Mouse (Mus musculus) kidney, postnatal 4 days (tissue): Measurements from ENCODE around the gene Thsd7b.
A peak's percentile ranks its signal among the peaks of the same experiment; 100 is the strongest.

Experiments used
- DNase-seq, 2 experiments: peaks; one replicate each; pipeline ENCODE4 v3.0.0; 2021; ENCODE audit warnings: mixed read lengths in 2 of 2

The Thsd7b gene

DNA sequence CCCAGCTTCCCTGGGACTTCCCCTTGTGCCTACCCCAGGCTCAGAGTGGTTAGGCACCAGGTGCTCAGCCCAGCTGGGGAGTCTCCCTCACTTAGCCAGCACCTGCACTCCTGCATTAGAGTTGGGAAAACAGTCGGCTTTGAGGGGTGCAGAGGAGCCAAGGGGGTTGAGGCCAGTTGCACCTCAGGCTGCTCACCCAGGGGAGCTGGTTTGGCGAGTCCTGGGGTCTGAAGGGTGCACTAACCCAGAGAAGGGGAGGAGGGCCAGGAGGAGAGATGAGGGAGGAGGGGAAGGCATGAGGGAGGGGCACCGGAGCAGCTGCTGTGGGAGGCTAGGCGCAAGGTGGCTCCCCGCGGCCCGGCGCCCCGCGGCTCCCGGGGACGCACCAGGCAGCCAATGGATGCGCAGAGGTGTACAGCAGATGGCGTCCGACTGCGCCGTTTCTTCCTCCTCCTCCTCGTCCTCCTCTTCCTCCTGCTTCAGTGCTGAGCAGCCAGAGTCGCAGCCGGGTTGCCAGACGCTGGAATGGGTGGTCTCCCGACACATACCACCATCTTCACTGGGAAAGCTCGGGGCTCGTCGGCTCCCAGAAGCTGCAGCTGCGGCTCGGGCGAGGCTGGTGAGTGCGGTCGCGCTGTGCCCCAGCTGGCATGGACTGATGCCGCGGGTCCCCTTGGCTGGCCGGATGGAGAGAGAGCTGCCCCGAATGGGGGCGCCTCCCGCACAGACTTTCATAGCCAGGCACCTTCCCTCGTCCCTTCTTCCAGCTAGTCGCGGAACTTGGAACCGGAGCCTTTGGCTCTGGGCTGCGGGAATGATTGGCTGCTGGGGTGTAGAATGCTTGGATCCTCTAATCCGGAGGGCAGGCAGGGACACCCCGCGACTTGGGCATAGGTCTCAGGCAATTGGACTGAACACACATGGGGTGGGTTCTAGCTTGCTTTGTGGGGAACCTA lies at the start of gene Thsd7b:
Gene Thsd7b, plus strand, starts transcription at position 321 of the 956 bp plus-strand sequence.
- peak; percentile 19 to 29 for DNase-seq

DNA sequence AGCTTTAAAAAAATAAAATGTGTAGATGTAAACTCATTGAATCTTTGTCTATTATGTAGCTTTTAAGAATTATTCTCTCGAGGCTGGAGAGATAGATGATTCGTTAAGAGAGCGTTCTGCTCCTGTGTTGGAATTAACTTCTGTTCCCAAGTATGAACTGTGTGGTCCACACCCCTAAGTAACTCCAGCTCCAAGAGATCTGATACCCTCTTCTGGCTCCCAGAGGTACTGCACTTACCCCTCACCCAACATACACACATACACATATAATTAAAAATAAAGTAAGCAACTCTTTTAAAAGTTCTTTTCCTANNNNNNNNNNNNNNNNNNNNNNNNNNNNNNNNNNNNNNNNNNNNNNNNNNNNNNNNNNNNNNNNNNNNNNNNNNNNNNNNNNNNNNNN lies 28.8 kb upstream of the Thsd7b start:
- DNase-seq, result peak; percentile 54 to 61

DNA sequence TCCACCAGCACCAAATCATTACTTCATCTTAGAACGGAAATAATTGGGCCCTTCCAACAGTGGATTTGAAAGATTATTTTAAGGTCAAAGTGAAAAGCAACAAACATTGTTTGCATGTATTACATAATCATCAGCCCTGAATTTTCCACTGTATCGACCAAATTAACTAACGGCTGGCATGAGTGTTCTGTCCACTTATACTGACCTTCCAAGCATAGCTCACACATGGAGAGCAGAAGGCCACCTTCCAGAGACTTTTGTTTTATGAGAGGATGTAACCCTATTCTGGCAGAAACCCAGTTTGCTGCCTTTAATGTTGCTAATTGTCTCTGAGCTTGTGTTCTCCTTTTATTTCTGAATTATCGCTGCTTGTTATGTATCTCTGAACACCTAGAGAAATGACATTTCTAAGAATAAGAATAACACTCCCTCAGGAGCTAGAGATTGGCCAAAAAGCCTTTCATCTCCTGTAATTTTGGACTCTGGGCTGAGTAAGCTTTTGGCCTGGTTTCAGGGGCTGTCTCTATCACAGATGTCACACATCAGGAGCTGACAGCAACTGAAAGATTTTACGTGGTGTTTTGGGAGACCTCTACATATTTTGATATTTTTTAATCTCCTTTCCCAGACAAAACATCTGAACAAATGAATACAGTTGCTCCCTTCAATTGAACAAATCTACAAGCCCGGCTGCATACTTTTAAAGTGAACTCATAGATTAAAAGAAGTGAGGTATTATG lies 22.2 kb upstream of the Thsd7b start:
- peak; percentile 16 to 21 for DNase-seq

DNA sequence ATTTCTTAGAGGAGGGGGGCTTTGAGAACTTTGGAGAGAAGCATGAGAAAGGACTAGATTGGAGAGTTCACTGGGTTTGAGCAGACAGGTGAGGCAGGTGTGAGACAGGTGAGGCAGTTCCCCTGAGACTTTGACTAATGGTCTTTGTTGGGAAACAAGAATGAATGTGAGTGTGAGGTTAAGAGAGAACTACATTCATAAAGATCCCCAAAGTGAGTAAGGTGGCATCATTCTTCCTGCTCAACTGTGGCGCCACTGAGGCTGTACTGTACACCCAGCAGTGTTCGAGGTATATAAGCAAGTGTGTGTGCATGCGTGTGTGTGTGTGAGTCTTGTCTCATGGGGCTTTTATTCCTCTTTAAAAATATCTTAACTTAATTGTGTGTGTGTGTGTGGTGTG lies 6.4 kb upstream of the Thsd7b start:
- DNase-seq, result no peak

DNA sequence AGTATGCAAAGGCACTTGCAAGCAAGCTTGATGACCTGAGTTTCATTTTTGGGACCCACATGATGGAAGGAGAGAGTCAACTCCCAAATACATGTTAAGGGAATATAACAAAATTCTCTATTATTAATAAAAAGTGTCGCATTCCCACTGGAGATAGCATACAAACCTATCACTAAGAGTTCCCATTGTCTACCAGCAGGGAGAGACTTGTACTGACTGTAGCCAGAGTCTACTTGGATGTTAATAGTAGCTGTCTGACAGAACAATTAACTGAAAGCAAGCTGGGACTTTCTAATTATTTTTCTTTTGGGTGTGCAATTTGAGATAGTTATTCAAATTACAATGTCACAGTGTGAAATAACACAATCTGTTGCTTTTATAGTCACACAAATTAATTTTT lies 31.1 kb downstream of the Thsd7b start:
- no peak for DNase-seq

DNA sequence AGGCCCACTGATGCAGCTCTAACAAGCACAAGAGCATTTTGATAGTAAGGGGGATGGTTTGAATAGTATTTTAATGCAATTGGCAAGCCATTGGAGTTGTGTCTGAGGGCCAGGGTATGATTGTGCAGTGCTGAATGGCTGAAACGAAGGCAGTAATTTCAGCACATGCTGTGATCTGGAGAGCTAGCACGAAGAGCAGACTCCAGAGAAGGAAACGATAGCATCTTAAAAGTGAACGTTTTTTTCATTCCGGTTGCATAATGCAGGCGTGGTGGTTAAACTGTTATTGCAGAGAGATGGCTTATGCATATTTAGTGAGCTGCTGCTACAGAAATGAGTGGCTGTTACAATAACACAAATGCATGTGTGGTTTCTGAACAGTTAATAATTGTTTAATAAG lies 51.3 kb downstream of the Thsd7b start:
- DNase-seq, result no peak

DNA sequence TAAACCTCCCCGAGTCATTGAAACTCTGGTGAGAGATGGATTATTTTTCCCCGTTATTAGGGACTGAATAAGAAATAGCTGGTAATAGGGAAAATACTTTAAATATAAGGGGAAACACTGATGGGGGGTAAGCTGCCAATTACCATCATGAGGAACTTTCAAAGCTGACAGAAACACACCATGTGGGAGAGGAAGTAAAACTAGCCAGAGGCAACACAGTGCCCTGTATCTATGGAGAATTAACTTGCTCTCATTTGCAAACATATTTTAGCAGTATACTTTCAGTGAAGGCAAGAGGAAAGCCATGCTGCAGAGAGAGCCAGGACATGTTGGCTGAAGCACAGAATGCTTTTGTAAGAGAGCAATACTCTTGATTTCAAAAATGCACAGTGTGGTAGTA lies 51.7 kb downstream of the Thsd7b start:
- DNase-seq, result no peak

DNA sequence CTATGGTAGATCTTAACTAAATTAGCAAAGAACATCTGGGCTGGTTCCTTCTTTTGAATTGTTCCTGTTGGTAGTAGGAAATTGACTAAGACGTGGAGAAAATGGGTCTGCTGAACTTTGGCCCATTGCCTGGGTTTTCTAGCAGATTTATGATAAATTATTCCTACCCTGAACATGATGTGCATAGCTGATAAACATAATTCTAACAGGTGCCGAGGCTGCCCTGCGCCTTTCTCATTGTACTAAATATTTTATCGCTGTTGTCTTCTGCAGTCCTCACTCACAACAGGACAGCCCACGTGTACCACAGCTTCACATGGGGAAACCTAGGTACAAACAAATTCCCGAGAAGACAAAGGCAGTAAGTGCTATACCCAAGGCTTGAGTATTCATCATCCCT lies 83.5 kb downstream of the Thsd7b start:
- no peak for DNase-seq

DNA sequence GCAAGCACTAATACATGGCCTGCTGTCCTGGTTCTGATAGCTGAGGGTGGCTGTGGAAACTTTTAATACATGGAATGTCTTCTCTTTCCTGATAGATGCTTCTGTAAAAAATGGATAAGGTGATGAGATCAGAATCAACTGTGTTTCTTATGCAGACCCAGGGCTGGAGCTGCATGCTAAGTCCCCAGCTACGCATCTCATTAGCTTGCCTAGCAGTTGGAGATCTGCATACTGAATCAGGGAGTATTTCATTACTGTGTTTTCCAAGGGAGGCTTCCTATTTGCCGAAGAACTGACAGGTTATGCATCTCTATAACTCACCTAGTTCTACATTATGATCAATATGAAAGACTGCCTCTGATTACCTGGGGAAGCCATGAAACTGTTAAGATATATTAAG lies 84.3 kb downstream of the Thsd7b start:
- DNase-seq, result no peak

DNA sequence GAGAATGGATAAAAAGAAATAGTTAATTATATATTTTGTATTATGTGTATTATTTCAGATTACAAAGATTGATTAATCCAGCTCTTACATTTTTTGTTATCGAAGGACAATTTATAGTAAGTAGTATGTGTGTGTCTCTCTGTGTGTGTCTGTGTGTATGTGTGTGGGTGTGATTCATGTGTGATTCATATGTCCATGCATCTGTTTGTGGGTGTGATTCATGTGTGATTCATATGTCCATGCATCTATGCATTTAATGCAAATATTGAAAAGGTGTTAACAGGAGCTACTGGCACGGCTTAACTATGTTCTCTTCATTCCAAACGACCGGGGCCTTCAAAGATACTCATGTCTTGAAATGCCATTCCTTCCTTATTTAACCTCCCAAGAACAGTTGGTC lies 90.3 kb downstream of the Thsd7b start:
- no peak for DNase-seq

DNA sequence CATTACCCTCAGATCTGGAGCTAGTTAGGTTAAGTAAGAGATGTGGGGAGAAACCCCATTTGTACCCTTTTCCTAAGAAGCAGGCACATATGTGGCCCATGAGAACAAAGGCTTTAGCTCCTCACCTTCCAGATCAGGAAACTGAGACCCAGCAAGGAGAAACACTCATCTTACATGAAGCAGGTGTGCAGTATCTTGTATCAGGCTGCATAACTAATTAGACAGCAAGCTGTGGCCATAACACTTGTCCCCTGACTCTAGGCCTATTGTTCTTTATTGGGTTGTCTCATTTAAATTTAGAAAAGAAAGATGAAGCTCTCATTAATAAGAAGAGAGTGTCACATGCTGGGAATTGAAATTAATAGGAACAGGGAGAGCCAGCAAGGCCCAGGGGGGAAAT lies 91.7 kb downstream of the Thsd7b start:
- DNase-seq, result no peak

DNA sequence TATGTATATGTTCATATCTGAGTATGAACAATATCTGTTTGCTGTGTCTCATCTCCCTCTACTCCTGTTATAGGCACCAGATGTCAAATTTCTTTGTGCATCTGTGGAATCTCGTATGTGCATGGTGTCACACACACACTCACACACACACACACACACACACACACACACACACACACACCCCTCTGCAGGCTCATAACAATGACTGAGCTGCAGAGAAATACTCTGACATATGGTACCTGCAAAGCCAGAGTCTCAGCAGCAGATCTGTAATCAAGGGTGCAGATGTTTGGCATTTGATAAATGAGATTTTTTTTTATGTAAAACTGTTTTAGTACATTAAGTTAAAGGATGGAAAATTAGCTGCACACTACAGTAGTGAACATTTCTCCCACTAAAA lies 92.5 kb downstream of the Thsd7b start:
- DNase-seq, result no peak

DNA sequence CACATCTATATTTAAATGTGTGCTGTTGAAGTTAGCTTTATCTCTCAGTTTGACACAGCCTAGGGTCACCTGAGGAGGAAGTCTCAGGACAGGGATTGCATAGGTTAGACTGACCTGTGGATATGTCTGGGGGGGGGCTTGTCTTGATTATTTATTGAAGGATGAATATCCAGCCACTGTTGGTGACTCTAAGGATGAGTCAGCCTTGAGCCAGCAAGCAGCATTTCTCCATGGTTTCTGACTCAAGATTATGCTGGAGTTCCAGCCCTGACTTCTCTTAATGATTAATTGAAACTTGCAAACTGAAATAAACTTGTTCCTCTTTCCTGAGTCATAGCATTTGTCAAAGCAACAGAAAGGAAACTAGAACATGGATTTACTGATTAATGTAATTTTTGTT lies 113.4 kb downstream of the Thsd7b start:
- no peak for DNase-seq

DNA sequence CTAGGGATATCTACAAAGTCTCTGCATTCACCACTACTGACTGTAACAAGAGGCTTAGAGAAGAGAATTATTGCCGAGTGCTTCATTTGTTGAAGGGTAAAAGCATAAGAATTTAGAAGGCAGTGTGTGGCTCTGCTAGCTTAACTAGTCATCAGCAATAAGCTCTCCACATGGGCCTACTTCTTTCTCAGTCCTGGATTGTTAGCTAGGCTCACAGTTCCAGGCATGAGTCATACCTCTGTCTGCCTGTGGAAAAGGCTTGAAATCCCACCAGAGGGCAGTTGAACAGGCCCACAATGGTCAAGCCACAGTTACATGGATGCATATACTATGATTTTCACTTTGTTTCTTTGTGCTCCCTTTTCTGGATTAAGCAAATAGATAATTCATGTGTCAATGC lies 138.5 kb downstream of the Thsd7b start:
- DNase-seq, result no peak

DNA sequence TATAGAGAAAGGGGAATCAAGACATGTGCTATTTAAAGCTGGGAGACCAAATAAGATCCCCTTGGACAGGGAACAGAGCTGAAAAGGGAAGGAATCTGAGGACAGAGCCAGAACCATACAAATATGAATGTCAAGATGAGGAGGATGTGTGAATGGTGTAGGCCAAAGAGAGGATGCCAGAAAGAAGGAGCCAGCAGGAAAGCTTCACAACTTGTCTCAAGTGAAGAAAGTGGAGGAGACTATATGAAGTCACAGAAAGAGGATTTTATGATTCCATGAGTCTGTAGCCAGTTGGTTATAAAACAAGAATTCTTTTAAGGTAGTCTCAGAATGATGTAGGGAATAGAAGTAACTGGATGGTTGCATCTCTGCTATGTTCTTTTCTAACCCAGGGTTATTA lies 148.5 kb downstream of the Thsd7b start:
- DNase-seq, result peak in 1 of 2 experiments; percentile 1

DNA sequence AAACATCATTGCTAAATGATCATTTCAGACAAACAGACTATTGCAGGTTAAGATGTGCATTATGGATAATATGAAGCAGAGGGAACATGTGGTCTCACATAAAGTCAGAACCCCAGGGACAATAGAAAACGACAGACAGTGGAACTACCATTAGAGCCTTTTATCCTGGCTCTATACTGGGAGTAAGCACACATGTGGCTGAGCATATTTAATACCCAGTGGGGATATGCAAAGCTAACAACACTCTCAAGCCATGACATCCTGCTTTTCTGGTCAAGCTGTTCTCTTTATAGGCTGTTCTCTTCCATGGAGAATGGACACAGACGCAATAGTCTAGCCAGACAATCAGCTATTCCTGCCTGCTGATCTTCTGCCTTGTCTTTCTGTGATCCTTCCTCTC lies 191.3 kb downstream of the Thsd7b start:
- DNase-seq, result no peak

DNA sequence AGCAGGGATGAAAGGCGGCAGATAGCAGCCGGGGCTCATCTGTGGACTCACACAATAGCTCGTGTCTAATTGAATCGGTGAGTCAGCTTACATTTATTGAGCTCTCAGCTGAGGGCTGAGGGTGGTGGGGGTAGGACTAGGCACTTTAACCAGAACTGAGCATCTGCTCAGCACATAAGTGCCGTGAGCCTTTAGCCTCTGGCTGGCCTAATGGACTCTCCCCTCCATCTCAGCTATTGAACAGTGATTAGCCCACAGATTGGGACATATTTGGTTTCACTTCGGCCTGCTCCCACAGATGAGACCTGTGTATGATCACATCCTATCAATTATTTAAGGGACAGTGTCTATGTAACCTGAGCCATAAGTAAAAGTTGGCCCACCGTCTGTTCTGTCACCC lies 200.4 kb downstream of the Thsd7b start:
- no peak for DNase-seq

DNA sequence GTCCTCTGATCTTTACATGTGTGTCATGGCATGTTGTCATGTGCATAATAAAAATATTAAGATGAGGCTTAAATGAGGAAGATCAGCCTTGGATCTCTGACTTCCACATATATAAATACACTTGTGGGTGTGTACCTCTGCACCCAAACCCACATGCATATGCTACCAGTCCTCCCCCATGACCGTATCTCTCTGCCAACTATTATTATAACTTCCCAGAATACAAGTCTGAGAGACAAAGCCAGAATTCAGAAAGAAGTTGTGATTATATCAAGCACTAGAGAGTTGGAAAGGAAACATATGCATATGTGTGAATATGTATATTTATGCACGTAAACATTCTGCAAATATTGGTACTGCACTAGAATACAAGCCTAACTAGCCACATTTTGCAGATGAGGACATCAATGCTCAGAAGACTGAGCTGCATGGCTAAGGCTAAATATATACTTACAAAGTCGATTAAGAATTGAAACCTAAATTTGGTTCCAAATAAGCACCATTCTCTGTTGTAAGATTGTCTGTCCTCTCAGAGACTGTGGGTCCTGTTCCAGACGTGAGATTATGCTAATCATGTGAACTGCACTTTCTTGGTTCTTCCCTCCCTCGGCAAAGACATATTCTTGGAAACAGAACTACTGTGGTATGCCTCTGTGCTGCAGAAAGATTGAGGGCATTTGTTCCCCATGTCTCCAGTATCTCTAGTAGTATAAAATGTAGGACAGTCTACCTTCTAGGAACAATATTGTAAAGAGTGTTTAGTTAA lies 211.3 kb downstream of the Thsd7b start:
- no peak for DNase-seq

DNA sequence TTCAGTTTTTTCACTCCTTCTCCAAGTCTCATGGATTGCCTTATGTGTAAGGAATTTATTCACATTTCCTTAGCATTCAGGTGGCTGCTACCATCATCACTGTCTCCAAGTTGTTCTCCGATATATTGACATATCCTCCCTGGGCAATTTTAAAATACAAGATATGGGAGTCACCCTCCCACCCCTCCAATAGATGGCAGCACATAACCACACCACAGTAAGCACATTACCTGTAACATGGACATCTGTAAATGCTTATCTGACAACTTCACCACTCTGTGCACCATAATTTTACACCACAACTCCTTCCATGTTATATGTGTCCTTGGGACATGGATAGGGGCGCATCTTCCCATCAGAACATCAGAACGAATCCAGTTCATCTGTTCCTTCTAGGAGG lies 218.0 kb downstream of the Thsd7b start:
- DNase-seq, result peak; percentile 6 to 23

DNA sequence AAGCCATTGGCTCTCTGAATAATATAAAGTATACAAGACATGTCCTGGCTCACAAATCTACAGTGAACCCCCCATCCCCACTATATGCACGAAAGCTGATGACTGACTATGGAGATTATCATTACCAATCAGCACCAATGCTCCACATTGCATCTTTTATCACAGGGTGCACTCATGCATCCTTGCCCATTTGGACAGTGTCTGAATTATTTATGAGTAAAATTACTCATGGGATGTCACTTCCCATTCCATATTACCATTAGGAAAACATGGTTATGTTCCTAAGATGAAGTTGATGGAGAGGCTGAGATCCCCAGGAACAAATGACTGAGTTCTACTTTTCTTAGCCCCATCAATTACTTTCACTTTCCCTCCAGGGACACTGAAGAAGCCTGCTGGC lies 220.8 kb downstream of the Thsd7b start:
- no peak for DNase-seq

DNA sequence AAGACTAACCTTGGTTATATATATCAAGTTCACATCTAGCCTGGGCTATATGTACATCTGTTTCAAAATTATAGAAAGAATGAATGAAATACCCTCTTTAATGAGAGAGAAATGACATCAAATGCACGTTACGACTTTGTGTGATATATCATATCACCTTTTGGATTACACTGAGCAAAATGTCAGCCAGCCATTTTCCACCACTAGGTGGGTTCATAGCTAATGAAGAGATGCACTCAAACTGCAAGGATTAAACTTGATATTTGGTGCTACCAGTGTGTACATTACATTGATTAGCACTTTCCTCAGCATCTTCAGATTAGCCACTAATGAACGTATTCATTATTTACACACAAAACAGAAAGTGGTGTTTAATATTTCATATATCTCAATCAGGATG lies 228.6 kb downstream of the Thsd7b start:
- peak in 1 of 2 experiments; percentile 3 for DNase-seq

DNA sequence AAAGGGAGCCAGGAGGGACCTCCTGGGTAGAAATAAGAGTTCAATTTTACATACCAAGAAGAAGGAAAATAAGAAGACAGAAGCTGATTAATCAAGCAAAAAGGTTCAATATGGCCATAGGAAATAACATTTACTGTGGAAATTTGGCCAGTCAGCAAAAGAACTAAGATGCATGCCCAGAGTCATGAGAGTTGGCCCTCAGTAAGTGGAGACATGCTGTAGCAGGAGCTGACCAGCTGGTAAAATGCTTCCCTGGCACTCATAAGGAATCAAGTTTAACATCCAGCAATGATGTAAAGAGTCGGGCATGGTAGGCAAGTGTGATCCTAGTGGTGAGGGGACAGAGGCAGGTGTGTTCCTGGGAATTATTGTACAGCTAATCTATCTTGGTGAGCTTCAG lies 243.3 kb downstream of the Thsd7b start:
- DNase-seq, result no peak

DNA sequence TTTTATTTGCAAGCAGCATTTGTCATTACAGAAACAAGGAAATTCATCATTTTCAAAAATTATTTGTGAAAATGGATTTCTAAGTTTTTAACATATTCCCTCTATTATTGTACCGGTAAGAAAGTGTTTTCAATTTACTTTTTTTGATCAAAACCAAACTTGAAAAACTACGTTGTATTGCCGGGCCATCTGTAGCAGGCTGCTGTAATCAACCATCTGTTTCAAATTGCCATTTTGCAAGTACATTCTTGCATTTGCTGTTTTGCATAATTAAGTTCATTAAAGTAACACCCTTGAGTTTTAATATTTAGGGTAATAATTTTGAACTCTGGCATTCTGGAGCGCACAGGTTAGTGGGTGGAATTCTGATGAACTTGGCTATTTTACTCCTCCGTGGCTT lies 246.6 kb downstream of the Thsd7b start:
- DNase-seq, result no peak
